Mouse (Mus musculus) brain, embryonic 14.5 days (tissue): ENCODE measurements at regions not wholly inside any gene's neighbourhood (a gene's known extent, or its start where the extent isn't known, plus 50 kb on each side); places are given as distances from the start of the nearest gene placed in this dataset.

Source experiments
- CTCF ChIP-seq: fragments of 200-500 bp; IDR thresholded peaks from 2 replicates; pipeline ENCODE4 v1.5.1; 2012; ENCODE audit warnings: inconsistent platforms, mild to moderate bottlenecking, moderate library complexity, borderline replicate concordance; ENCODE audit not compliant: insufficient read depth, insufficient read length; ENCODE audit errors: extremely low read depth
- POLR2A ChIP-seq: fragments of 200-500 bp; IDR thresholded peaks from 2 replicates; pipeline ENCODE4 v1.6.1; 2012; ENCODE audit warnings: mild to moderate bottlenecking, inconsistent platforms, borderline replicate concordance; ENCODE audit not compliant: poor library complexity, insufficient read depth, insufficient read length, severe bottlenecking; ENCODE audit errors: extremely low read depth

GRCm38 (mm10) chr17:13474310-13475094 is 120.1 kb downstream of the Tcp10c start:
- no peak for TF ChIP-seq CTCF
- TF ChIP-seq POLR2A, result no peak
